Mouse (Mus musculus): ENCODE results near the gene Pitpnb.

GRCm38 (mm10) chr5:111408470-111409105 is 78.0 kb downstream of the Pitpnb start:
- no peak for TF ChIP-seq CTCF (IDR thresholded peaks at IDR 0.05; ENCODE audit: low read depth, low read length)
- no peak for TF ChIP-seq TAL1 (conservative IDR thresholded peaks at IDR 0.05; ENCODE audit: low read depth, low read length)

Data from G1E (cell line).